Comparison of ENCODE assay signal across 16 mouse cellular contexts in genomic region chr19:40489633-40490032, GRCm38 (mm10). TPM values are rescaled to one million over a fixed set of nuclear protein-coding genes. Genes with fewer than 3 reads are reported as not detected.
A peak's percentile ranks its signal among the peaks of the same experiment; 100 is the strongest.
DNase-seq lines count a peak whose midpoint lies in the region; ATAC-seq and TF ChIP-seq lines count a peak whose summit lies in the region.
"Had no signal": no experiment of that assay in that cellular context is flagged by ENCODE, and none has a peak within 500 bp of the region (broad histone marks: within the 10 kb centered on the region; RNA-seq: fewer than 3 reads in every experiment).

No protein-coding gene starts in this region.

- H3K27ac ChIP-seq in heart, postnatal 0 days (ENCODE audit: low read depth) = peak overlapping the region; percentile 79
- peak overlapping the region; percentile 55 for H3K27ac ChIP-seq in lung, embryonic 16.5 days (ENCODE audit: low read length)
- H3K27ac ChIP-seq in intestine, embryonic 16.5 days (ENCODE audit: low read length) = peak overlapping the region; percentile 75
- no peak overlapping the region for H3K27ac ChIP-seq in liver, postnatal 0 days (ENCODE audit: low read depth)
- H3K27ac ChIP-seq: embryonic facial prominence, embryonic 12.5 days; forebrain, embryonic 13.5 days; limb, embryonic 13.5 days; neural tube, embryonic 12.5 days had no signal

- TF ChIP-seq CTCF in heart, postnatal 0 days (IDR thresholded peaks at IDR 0.05; ENCODE audit: low read depth) = no peak
- TF ChIP-seq CTCF in lung, adult 2 months (IDR thresholded peaks at IDR 0.05; ENCODE audit: insufficient read depth, low read length) = no peak
- no peak for TF ChIP-seq CTCF in liver, postnatal 0 days (IDR thresholded peaks at IDR 0.05; ENCODE audit: low read depth)

- TF ChIP-seq EP300 in heart, postnatal 0 days (IDR thresholded peaks at IDR 0.05; ENCODE audit: low read depth) = no peak
- TF ChIP-seq EP300 in liver, postnatal 0 days (IDR thresholded peaks at IDR 0.05; ENCODE audit: low read depth) = no peak

- TF ChIP-seq POLR2A in lung, adult 2 months (IDR thresholded peaks at IDR 0.05; ENCODE audit: borderline replicate concordance, extremely low read depth, low read depth, low read length) = no peak

- no peaks in the 10 kb centered on the region for H3K9me3 ChIP-seq in heart, postnatal 0 days (replicated peaks; ENCODE audit: control insufficient read depth, low read length)
- H3K9me3 ChIP-seq in lung, embryonic 16.5 days (ENCODE audit: control insufficient read depth, low read length) = no peaks in the 10 kb centered on the region
- H3K9me3 ChIP-seq in intestine, embryonic 16.5 days (ENCODE audit: control insufficient read depth, low read length) = no peaks in the 10 kb centered on the region
- H3K9me3 ChIP-seq in liver, postnatal 0 days (ENCODE audit: low read length) = no peaks in the 10 kb centered on the region
- H3K9me3 ChIP-seq: embryonic facial prominence, embryonic 12.5 days; forebrain, embryonic 13.5 days; limb, embryonic 13.5 days; megakaryocyte, embryonic 14.5 days; neural tube, embryonic 12.5 days had no signal

- H3K27me3 ChIP-seq in heart, postnatal 0 days (ENCODE audit: control insufficient read depth, insufficient read depth, low read length) = no peaks in the 10 kb centered on the region
- H3K27me3 ChIP-seq in lung, embryonic 16.5 days (ENCODE audit: control insufficient read depth, insufficient read depth, low read depth, low read length) = no peaks in the 10 kb centered on the region
- no peaks in the 10 kb centered on the region for H3K27me3 ChIP-seq in intestine, embryonic 16.5 days (replicated peaks; ENCODE audit: control insufficient read depth, insufficient read depth, low read length)
- H3K27me3 ChIP-seq in liver, postnatal 0 days (ENCODE audit: insufficient read depth, low read length) = no peaks in the 10 kb centered on the region
- H3K27me3 ChIP-seq: embryonic facial prominence, embryonic 12.5 days; forebrain, embryonic 13.5 days; limb, embryonic 13.5 days; neural tube, embryonic 12.5 days; Patski had no signal

- DNase-seq in heart, postnatal 0 days (ENCODE audit: low spot score) = no peak
- DNase-seq in heart, postnatal 25 days (ENCODE audit: low spot score) = no peak
- no peak for DNase-seq in lung, adult 2 months
- DNase-seq in liver, postnatal 0 days = no peak
- DNase-seq in urinary bladder, postnatal 14 days (ENCODE audit: low spot score) = no peak
- DNase-seq: cerebellum, postnatal 25 days; gastrocnemius, postnatal 10 days; kidney, postnatal 36 days had no signal

- WGBS in heart, postnatal 0 days = 59% methylated on average over 6 of the region's 6 CpGs
- 60% methylated on average over 6 of the region's 6 CpGs for WGBS in lung, embryonic 16.5 days
- 56% methylated on average over 6 of the region's 6 CpGs for WGBS in lung, adult 2 months
- 74% methylated on average over 6 of the region's 6 CpGs for WGBS in intestine, embryonic 16.5 days
- WGBS in liver, postnatal 0 days (ENCODE audit: insufficient replicate concordance) = 37% methylated on average over 6 of the region's 6 CpGs

- peak overlapping the region; percentile 26 for H3K9ac ChIP-seq in heart, postnatal 0 days (replicated peaks; ENCODE audit: low read depth, low read length)
- H3K9ac ChIP-seq in lung, embryonic 16.5 days (ENCODE audit: low read length) = no peak overlapping the region
- no peak overlapping the region for H3K9ac ChIP-seq in intestine, embryonic 16.5 days (ENCODE audit: low read depth, low read length)
- no peak overlapping the region for H3K9ac ChIP-seq in liver, postnatal 0 days (replicated peaks)
- H3K9ac ChIP-seq: embryonic facial prominence, embryonic 12.5 days; forebrain, embryonic 13.5 days; limb, embryonic 13.5 days; neural tube, embryonic 12.5 days had no signal

- H3K36me3 ChIP-seq in heart, postnatal 0 days (replicated peaks; ENCODE audit: control insufficient read depth, insufficient read depth, low read length) = peaks cover 2% of the 10 kb centered on the region; the same call in 1 of the 2 replicates
- no peaks in the 10 kb centered on the region for H3K36me3 ChIP-seq in lung, embryonic 16.5 days (ENCODE audit: control insufficient read depth, insufficient read depth, low read length)
- no peaks in the 10 kb centered on the region for H3K36me3 ChIP-seq in intestine, embryonic 16.5 days (ENCODE audit: control insufficient read depth, insufficient read depth, low read length)
- H3K36me3 ChIP-seq in liver, postnatal 0 days (replicated peaks; ENCODE audit: insufficient read depth, low read length) = no peaks in the 10 kb centered on the region
- H3K36me3 ChIP-seq: embryonic facial prominence, embryonic 12.5 days; limb, embryonic 13.5 days; neural tube, embryonic 12.5 days had no signal

- peaks cover 86% of the 10 kb centered on the region for H3K4me1 ChIP-seq in heart, postnatal 0 days (ENCODE audit: control insufficient read depth, insufficient read depth)
- H3K4me1 ChIP-seq in lung, embryonic 16.5 days (replicated peaks; ENCODE audit: control insufficient read depth, insufficient read depth, low read length) = peaks cover 33% of the 10 kb centered on the region
- peaks cover 43% of the 10 kb centered on the region for H3K4me1 ChIP-seq in lung, adult 2 months (ENCODE audit: control insufficient read depth, insufficient read depth, low read length)
- H3K4me1 ChIP-seq in intestine, embryonic 16.5 days (ENCODE audit: control insufficient read depth, insufficient read depth, low read length) = peaks cover 50% of the 10 kb centered on the region
- H3K4me1 ChIP-seq in liver, postnatal 0 days (ENCODE audit: insufficient read depth) = peaks cover 44% of the 10 kb centered on the region

- intact Hi-C loops in heart, postnatal 25 days (cut with DNase I) = loop anchor here (5.0 kb wide), 1 partner anchor 97 kb away; no protein-coding TSS in a partner anchor

- no peak overlapping the region for H3K4me3 ChIP-seq in heart, postnatal 0 days (ENCODE audit: low read depth, low read length)
- no peak overlapping the region for H3K4me3 ChIP-seq in lung, embryonic 16.5 days (ENCODE audit: low read length)
- no peak overlapping the region for H3K4me3 ChIP-seq in lung, adult 2 months (replicated peaks; ENCODE audit: extremely low read depth, low read depth, low read length)
- no peak overlapping the region for H3K4me3 ChIP-seq in intestine, embryonic 16.5 days (ENCODE audit: low read length)
- no peak overlapping the region for H3K4me3 ChIP-seq in liver, postnatal 0 days (ENCODE audit: low read depth, low read length)
- H3K4me3 ChIP-seq: embryonic facial prominence, embryonic 12.5 days; forebrain, embryonic 13.5 days; limb, embryonic 13.5 days; neural tube, embryonic 12.5 days had no signal

- ATAC-seq in heart, postnatal 0 days (ENCODE audit: insufficient read depth, low read depth) = no peak
- ATAC-seq in lung, embryonic 16.5 days (ENCODE audit: low read depth) = no peak
- no peak for ATAC-seq in intestine, embryonic 16.5 days
- ATAC-seq in liver, postnatal 0 days = peak; percentile 37
- ATAC-seq: forebrain, embryonic 13.5 days; Patski had no signal

- H3K4me2 ChIP-seq in heart, postnatal 0 days (ENCODE audit: low read depth, low read length) = no peak overlapping the region
- no peak overlapping the region for H3K4me2 ChIP-seq in lung, embryonic 16.5 days (ENCODE audit: low read depth, low read length)
- no peak overlapping the region for H3K4me2 ChIP-seq in intestine, embryonic 16.5 days (ENCODE audit: low read depth, low read length)
- peak overlapping the region; percentile 16; the same call in 1 of the 2 replicates for H3K4me2 ChIP-seq in liver, postnatal 0 days (ENCODE audit: low read depth, low read length)
- H3K4me2 ChIP-seq: embryonic facial prominence, embryonic 12.5 days; forebrain, embryonic 13.5 days; limb, embryonic 13.5 days; neural tube, embryonic 12.5 days had no signal

RNA-seq across cellular contexts. Expression of gene Sorbs1, which starts 23.9 kb away (rescaled TPM):
- total RNA-seq in heart, postnatal 0 days (2014; rRNA removed; ENCODE audit: low replicate concordance) = 77.7 and 140 TPM in 2 replicates
- polyA plus RNA-seq in heart, postnatal 0 days (2015; fragmentation: Nextera tagmentation; extraction: Ambion mirVana) = 153 and 159 TPM in 2 replicates
- total RNA-seq in heart, postnatal 25 days (2021) = 100 to 1,000 TPM; 604 to 684 TPM
- 45.9 and 51.5 TPM in 2 replicates for polyA plus RNA-seq in lung, embryonic 16.5 days (2015; fragmentation: Nextera tagmentation; extraction: Ambion mirVana)
- 26.4 and 43.4 TPM in 2 replicates for polyA plus RNA-seq in lung, adult 2 months (2012; rRNA removed)
- 80.0 and 84.3 TPM in 2 replicates for polyA plus RNA-seq in intestine, embryonic 16.5 days (2015; fragmentation: Nextera tagmentation; extraction: Ambion mirVana)
- polyA plus RNA-seq in liver, postnatal 0 days (2015; fragmentation: Nextera tagmentation; extraction: Ambion mirVana) = 28.2 and 30.4 TPM in 2 replicates
